Mouse (Mus musculus): ENCODE measurements around the gene Zfp970.

- TF ChIP-seq GATA1 (IDR thresholded peaks at IDR 0.05; ENCODE audit: low read length) (no peak), TAL1 (IDR thresholded peaks at IDR 0.05; ENCODE audit: low read length) (no peak)
Observed at GRCm38 (mm10) chr2:177523061-177523460, 58.5 kb downstream of the Zfp970 start.
